Mouse (Mus musculus) hindbrain, embryonic 13.5 days (tissue): ENCODE data around the gene Dact2. TPM values are rescaled to one million over a fixed set of nuclear protein-coding genes. Genes with fewer than 3 reads are reported as not detected.

Source experiments
- ATAC-seq: fragments of 200-750 bp; cut with Nextera tagmentation; 2 replicates; pipeline ENCODE4 v1.8.0; 2017; ENCODE audit warnings: moderate TSS enrichment; ENCODE audit not compliant: low FRiP score
- H3K27ac ChIP-seq: fragments of 300-500 bp; sonication (generic); 2 replicates; pipeline ENCODE4 v1.5.1; 2015; ENCODE audit warnings: inconsistent platforms, mild to moderate bottlenecking, moderate library complexity
- H3K27me3 ChIP-seq: fragments of 300-500 bp; sonication (generic); 2 replicates; pipeline ENCODE4 v1.6.1; 2015; ENCODE audit warnings: mild to moderate bottlenecking, inconsistent platforms
- H3K36me3 ChIP-seq: fragments of 300-500 bp; sonication (generic); 2 replicates; pipeline ENCODE4 v1.6.1; 2015; ENCODE audit warnings: mild to moderate bottlenecking, inconsistent platforms
- H3K4me1 ChIP-seq: fragments of 300-500 bp; sonication (generic); replicated peaks from 2 replicates; pipeline ENCODE4 v1.6.1; 2015; ENCODE audit warnings: inconsistent platforms
- H3K4me2 ChIP-seq: fragments of 300-500 bp; sonication (generic); 2 replicates; pipeline ENCODE4 v1.6.1; 2015; ENCODE audit warnings: inconsistent platforms, mild to moderate bottlenecking, moderate library complexity
- H3K4me3 ChIP-seq: fragments of 300-500 bp; sonication (generic); 2 replicates; pipeline ENCODE4 v1.5.1; 2015; ENCODE audit warnings: mild to moderate bottlenecking, inconsistent platforms
- H3K9ac ChIP-seq: fragments of 300-500 bp; sonication (generic); 2 replicates; pipeline ENCODE4 v1.6.1; 2015; ENCODE audit warnings: mild to moderate bottlenecking, inconsistent platforms
- H3K9me3 ChIP-seq: fragments of 300-500 bp; sonication (generic); 2 replicates; pipeline ENCODE4 v1.6.1; 2016; ENCODE audit warnings: inconsistent platforms
- WGBS: fragments of 180-500 bp; shearing (Covaris S2); methylation state at CpG from one replicate; pipeline ENCODE4 v1.1.7; 2015; 5-methylcytosine and 5-hydroxymethylcytosine counted together
- polyA plus RNA-seq: library from polyadenylated mRNA; unstranded; fragments of >200 nt; fragmentation: Nextera tagmentation; extraction: Ambion mirVana; gene quantifications from 2 replicates; pipeline ENCODE4 v1.2.1, GENCODE M21; 2015

The Dact2 gene
- 0.53 and 1.0 TPM in 2 replicates for polyA plus RNA-seq

DNA sequence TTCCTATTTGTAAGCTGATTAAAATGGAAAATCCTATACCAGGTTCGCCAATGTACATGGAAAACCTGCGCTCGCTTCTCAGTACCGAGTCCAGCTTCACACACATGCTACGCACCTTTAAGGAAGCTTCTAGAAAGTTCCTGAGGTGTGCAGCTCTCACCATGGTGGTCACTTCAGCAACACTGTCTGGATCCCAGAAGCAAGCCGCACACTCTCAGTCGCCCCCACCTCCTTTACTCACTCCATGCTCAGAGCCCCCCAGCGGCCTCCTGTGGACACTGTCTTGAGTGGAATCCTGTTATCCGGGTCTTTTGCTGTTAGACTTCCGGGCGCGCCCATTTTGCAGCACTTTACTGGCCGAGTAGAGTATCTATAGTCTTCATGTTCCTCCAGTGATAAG, at the start of gene Dact2:
Gene Dact2 (minus strand): TSS at position 244 of the 400 bp plus-strand sequence.
- peaks cover 37% of the 10 kb centered on the region for H3K4me1 ChIP-seq
- H3K9me3 ChIP-seq: no peaks in the 10 kb centered on the region
- 50% methylated on average over 13 of the region's 13 CpGs for WGBS
- H3K36me3 ChIP-seq: no peaks in the 10 kb centered on the region
- peaks cover 81% of the 10 kb centered on the region for H3K27me3 ChIP-seq
- no peak for ATAC-seq
- H3K27ac ChIP-seq: peak within 1 kb of the TSS; percentile 24
- H3K4me2 ChIP-seq: peak within 1 kb of the TSS; percentile 95
- peak within 1 kb of the TSS; percentile 69 for H3K4me3 ChIP-seq
- H3K9ac ChIP-seq: peak within 1 kb of the TSS; percentile 81

GRCm38 (mm10) chr17:14252456-14252855, 48.4 kb upstream of the Dact2 start:
- WGBS: 85% methylated on average over 7 of the region's 7 CpGs

GRCm38 (mm10) chr17:14250401-14250800, 46.3 kb upstream of the Dact2 start:
- no peaks in the 10 kb centered on the region for H3K9me3 ChIP-seq
- H3K27ac ChIP-seq: no peak overlapping the region
- no peak for ATAC-seq
- no peaks in the 10 kb centered on the region for H3K4me1 ChIP-seq
- no peaks in the 10 kb centered on the region for H3K27me3 ChIP-seq
- H3K4me3 ChIP-seq: no peak overlapping the region
- no peak overlapping the region for H3K9ac ChIP-seq
- no peaks in the 10 kb centered on the region for H3K36me3 ChIP-seq
- no peak overlapping the region for H3K4me2 ChIP-seq
- 74% methylated on average over 8 of the region's 8 CpGs for WGBS

More at GRCm38 (mm10) chr17:14252456-14252855, 48.4 kb upstream of the Dact2 start:
- no peak overlapping the region for H3K27ac ChIP-seq
- H3K4me1 ChIP-seq: no peaks in the 10 kb centered on the region
- H3K36me3 ChIP-seq: no peaks in the 10 kb centered on the region
- H3K4me2 ChIP-seq: no peak overlapping the region
- ATAC-seq: no peak
- H3K9ac ChIP-seq: no peak overlapping the region
- H3K27me3 ChIP-seq: no peaks in the 10 kb centered on the region
- no peaks in the 10 kb centered on the region for H3K9me3 ChIP-seq
- no peak overlapping the region for H3K4me3 ChIP-seq

DNA sequence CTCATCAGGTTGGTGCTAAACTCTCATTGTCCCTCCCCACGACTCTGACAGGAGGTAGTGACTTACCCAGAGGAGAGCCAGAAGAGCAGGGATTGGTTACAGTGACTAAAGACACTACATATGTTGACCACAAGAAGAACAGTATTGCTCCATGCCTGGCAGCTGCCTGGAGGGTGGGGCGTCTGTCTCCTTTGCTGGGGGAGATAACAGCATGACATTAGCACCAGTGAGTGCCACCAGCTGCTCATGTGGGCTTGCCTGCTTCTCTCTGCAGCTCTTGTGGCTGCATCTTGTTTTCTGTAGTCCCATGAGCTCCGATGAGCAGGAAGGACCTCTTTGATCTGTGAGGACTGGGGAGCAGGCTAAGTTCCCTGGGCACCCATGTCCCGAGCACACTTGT, 45.5 kb upstream of the Dact2 start:
- H3K36me3 ChIP-seq: no peaks in the 10 kb centered on the region
- no peaks in the 10 kb centered on the region for H3K27me3 ChIP-seq
- no peak overlapping the region for H3K27ac ChIP-seq
- no peak overlapping the region for H3K9ac ChIP-seq
- no peaks in the 10 kb centered on the region for H3K4me1 ChIP-seq
- 66% methylated on average over 4 of the region's 4 CpGs for WGBS
- H3K4me2 ChIP-seq: no peak overlapping the region
- ATAC-seq: no peak
- no peak overlapping the region for H3K4me3 ChIP-seq
- no peaks in the 10 kb centered on the region for H3K9me3 ChIP-seq

DNA sequence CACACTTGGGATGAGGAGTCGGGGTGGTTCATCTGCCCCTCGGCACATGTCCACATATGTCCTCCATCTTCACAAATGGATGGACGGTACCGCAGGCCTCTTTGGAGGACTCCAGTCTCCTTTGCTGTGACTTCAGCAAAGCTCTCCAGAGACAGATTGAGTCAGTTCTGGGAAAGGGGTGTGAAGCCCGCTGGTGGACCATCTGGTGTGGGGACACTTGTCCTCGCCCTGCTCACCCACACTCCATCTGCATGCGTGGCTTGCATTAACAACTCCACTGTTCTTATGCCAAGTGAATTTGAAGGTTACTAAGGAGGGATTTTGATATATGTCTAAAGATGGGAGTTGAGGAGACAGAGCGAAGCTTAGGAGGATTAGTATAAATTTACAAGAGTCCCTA, 43.8 kb upstream of the Dact2 start:
- Histone ChIP-seq H3K4me2 (no peak overlapping the region), H3K4me3 (no peak overlapping the region), H3K9ac (no peak overlapping the region), H3K27ac (no peak overlapping the region), H3K9me3 (no peaks in the 10 kb centered on the region), H3K4me1 (no peaks in the 10 kb centered on the region), H3K27me3 (no peaks in the 10 kb centered on the region), H3K36me3 (no peaks in the 10 kb centered on the region)
- 92% methylated on average over 8 of the region's 8 CpGs for WGBS
- no peak for ATAC-seq

DNA sequence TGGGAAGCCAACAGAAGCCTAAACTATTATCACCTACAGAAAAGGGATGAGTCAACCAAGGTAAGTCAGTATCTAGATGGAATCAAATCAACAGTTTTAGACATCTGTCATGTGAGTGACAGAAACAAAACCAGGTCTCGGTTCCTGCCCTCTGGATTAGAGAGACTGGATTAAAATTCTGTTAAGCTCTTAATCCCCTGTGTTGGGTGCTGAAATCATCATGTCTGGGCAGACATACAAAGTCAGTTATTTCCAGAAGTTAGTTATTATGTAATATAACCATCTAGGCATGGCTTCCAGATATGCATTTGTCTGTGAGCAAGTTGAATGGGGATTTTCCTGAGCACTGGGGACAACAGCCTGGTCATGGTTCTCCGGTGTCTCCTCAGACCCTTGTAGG, 42.2 kb upstream of the Dact2 start:
- Histone ChIP-seq H3K4me2 (no peak overlapping the region), H3K9ac (no peak overlapping the region), H3K36me3 (no peaks in the 10 kb centered on the region), H3K27ac (no peak overlapping the region), H3K9me3 (no peaks in the 10 kb centered on the region), H3K4me1 (no peaks in the 10 kb centered on the region), H3K27me3 (no peaks in the 10 kb centered on the region), H3K4me3 (no peak overlapping the region)
- ATAC-seq: no peak
- WGBS: 95% methylated on average over 2 of the region's 2 CpGs

- no peak for ATAC-seq
- no peak overlapping the region for H3K4me3 ChIP-seq
- H3K9me3 ChIP-seq: no peaks in the 10 kb centered on the region
- WGBS: 70% methylated on average over 11 of the region's 11 CpGs
- H3K4me1 ChIP-seq: no peaks in the 10 kb centered on the region
- H3K27ac ChIP-seq: no peak overlapping the region
- H3K4me2 ChIP-seq: no peak overlapping the region
- no peaks in the 10 kb centered on the region for H3K36me3 ChIP-seq
- H3K27me3 ChIP-seq: no peaks in the 10 kb centered on the region
- H3K9ac ChIP-seq: no peak overlapping the region
These were observed 40.3 kb upstream of the Dact2 start for GRCm38 (mm10) chr17:14244195-14244965.

DNA sequence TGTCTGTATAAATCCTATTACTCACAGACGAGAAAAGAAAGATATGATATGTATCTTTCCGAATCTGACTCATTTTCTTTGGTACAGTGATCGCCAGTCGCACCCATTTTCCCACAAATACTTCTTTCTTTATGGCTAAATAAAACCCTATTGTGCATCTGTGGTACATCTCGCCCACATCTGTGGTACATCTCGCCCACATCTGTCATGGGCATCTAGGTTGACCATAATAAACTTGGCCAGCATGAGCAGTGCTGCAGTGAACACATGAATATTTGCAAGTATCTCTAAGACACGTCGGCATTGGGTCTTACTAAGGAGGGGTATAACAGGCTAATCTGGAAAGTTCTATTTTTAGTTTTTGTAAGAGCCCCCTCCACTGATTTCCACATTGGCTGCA, 38.5 kb upstream of the Dact2 start:
- H3K27me3 ChIP-seq: no peaks in the 10 kb centered on the region
- 87% methylated on average over 8 of the region's 8 CpGs for WGBS
- H3K4me2 ChIP-seq: no peak overlapping the region
- H3K36me3 ChIP-seq: no peaks in the 10 kb centered on the region
- H3K9ac ChIP-seq: no peak overlapping the region
- no peaks in the 10 kb centered on the region for H3K4me1 ChIP-seq
- no peaks in the 10 kb centered on the region for H3K9me3 ChIP-seq
- H3K4me3 ChIP-seq: no peak overlapping the region
- no peak overlapping the region for H3K27ac ChIP-seq
- no peak for ATAC-seq

DNA sequence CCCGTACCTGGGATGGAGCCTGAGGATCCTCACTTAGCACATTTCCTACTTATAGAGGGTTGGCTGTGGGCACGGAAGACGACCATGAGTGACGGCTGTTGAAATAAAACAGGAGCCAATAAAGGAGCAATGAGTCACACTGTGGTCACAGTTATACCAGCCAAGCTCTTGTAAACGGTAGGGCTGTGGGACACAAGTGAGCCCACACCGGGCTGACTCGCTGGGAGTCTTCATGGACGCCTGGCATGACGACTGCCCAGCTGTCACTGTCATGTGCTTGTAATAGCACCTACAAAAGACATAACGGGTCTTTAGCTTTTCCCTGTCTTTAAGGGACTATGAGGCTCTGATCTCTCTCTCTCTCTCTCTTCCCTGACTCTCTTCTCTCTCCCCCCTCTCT, 35.9 kb upstream of the Dact2 start:
- no peak overlapping the region for H3K4me3 ChIP-seq
- no peak overlapping the region for H3K27ac ChIP-seq
- no peak overlapping the region for H3K4me2 ChIP-seq
- 87% methylated on average over 10 of the region's 10 CpGs for WGBS
- ATAC-seq: no peak
- H3K9ac ChIP-seq: no peak overlapping the region
- H3K4me1 ChIP-seq: no peaks in the 10 kb centered on the region
- H3K27me3 ChIP-seq: no peaks in the 10 kb centered on the region
- no peaks in the 10 kb centered on the region for H3K36me3 ChIP-seq
- H3K9me3 ChIP-seq: no peaks in the 10 kb centered on the region

GRCm38 (mm10) chr17:14237134-14237533, 33.0 kb upstream of the Dact2 start:
- ATAC-seq: no peak
- H3K9me3 ChIP-seq: no peaks in the 10 kb centered on the region
- H3K36me3 ChIP-seq: no peaks in the 10 kb centered on the region
- H3K27ac ChIP-seq: no peak overlapping the region
- no peak overlapping the region for H3K4me3 ChIP-seq
- no peaks in the 10 kb centered on the region for H3K27me3 ChIP-seq
- H3K4me2 ChIP-seq: no peak overlapping the region
- no peaks in the 10 kb centered on the region for H3K4me1 ChIP-seq
- H3K9ac ChIP-seq: no peak overlapping the region
- 80% methylated on average over 6 of the region's 6 CpGs for WGBS

DNA sequence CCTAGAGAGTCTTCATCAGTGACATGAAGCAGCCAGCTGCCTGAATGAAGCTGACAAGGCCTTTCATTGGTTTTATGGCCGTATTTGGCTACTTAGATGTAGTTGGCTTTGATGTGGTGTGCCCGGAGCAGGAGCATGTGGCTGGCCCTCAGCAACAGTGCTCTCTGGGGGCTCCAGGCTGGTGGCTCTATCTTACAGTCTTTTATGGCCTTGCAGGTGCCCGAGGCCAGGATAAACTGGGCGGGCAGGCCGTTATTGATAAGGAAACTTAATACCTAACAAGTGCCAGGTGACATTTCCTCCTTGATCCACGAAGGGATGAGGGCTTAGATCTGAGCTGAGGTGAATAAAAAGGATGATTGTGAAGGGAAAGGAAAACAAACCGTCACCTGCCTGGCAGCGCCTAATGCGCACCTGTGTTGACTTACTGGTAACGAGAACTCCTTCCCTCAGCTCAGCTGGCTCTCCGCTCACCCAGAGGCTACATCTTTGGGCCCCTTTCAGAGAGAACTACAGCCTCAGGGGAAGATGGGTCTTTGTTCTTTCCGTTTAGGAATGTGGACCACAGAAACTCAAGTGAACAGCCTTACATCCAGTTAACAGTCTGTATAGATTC, 30.8 kb upstream of the Dact2 start:
- H3K27me3 ChIP-seq: peaks cover 3% of the 10 kb centered on the region; the same call in 1 of the 2 replicates
- WGBS: 71% methylated on average over 12 of the region's 12 CpGs
- H3K27ac ChIP-seq: no peak overlapping the region
- H3K9ac ChIP-seq: no peak overlapping the region
- H3K4me3 ChIP-seq: no peak overlapping the region
- no peak overlapping the region for H3K4me2 ChIP-seq
- ATAC-seq: no peak
- no peaks in the 10 kb centered on the region for H3K9me3 ChIP-seq
- peaks cover 11% of the 10 kb centered on the region for H3K4me1 ChIP-seq
- H3K36me3 ChIP-seq: no peaks in the 10 kb centered on the region

GRCm38 (mm10) chr17:14233658-14234057, 29.6 kb upstream of the Dact2 start:
- H3K27me3 ChIP-seq: peaks cover 3% of the 10 kb centered on the region; the same call in 1 of the 2 replicates
- no peak overlapping the region for H3K4me2 ChIP-seq
- H3K36me3 ChIP-seq: no peaks in the 10 kb centered on the region
- H3K27ac ChIP-seq: no peak overlapping the region
- WGBS: 62% methylated on average over 4 of the region's 4 CpGs
- H3K9me3 ChIP-seq: no peaks in the 10 kb centered on the region
- peaks cover 11% of the 10 kb centered on the region for H3K4me1 ChIP-seq
- no peak overlapping the region for H3K4me3 ChIP-seq
- H3K9ac ChIP-seq: no peak overlapping the region
- no peak for ATAC-seq

DNA sequence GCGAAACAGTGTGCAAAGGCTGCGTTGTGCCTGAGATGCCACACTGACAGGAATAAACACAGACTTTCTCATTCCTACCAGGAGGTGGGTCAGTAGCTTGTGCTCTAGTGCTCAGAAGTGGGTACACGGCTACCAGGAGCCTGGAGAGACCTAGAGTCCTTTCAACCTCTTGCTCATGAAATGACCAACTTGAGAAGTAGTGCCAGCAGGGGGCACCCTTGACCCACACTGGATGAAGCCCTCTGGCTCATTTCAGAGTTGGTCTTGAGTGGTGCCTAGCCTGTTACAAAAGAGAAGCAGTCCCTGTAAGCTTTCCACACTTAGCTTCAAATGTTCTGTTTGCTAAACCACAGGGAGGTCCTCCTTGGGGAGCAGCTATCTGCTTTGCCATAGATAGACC, 28.5 kb upstream of the Dact2 start:
- H3K9ac ChIP-seq: no peak overlapping the region
- H3K9me3 ChIP-seq: no peaks in the 10 kb centered on the region
- H3K27me3 ChIP-seq: peaks cover 3% of the 10 kb centered on the region; the same call in 1 of the 2 replicates
- ATAC-seq: 0 out of 2 replicates have a peak, but pooled peaks have one; percentile 15
- H3K4me1 ChIP-seq: peaks cover 11% of the 10 kb centered on the region
- no peak overlapping the region for H3K4me2 ChIP-seq
- 51% methylated on average over 3 of the region's 3 CpGs for WGBS
- no peak overlapping the region for H3K4me3 ChIP-seq
- no peak overlapping the region for H3K27ac ChIP-seq
- no peaks in the 10 kb centered on the region for H3K36me3 ChIP-seq
